Mouse (Mus musculus) bone marrow, adult 2 months (tissue): ENCODE results near the gene Gmip.

Experiments
- CTCF ChIP-seq: fragments of 200-500 bp; IDR thresholded peaks from 2 replicates; pipeline ENCODE4 v1.5.1; 2011; ENCODE audit warnings: low read length, control low read depth; ENCODE audit not compliant: control insufficient read depth, insufficient read depth
- POLR2A ChIP-seq: fragments of 200-500 bp; IDR thresholded peaks from 2 replicates; pipeline ENCODE4 v1.6.1; 2011; ENCODE audit warnings: low read depth, mild to moderate bottlenecking, control low read depth, low read length, borderline replicate concordance; ENCODE audit not compliant: control insufficient read depth

GRCm38 (mm10) chr8:69850926-69851506, 42.5 kb downstream of the Gmip start:
- TF ChIP-seq POLR2A (no peak), CTCF (no peak)
